Mouse (Mus musculus) right cerebral cortex, postnatal 14 days (tissue): ENCODE data around the gene Ptch2.

Experiments used
- DNase-seq: peaks from one replicate; pipeline ENCODE4 v3.0.0; 2022

The Ptch2 gene

DNA sequence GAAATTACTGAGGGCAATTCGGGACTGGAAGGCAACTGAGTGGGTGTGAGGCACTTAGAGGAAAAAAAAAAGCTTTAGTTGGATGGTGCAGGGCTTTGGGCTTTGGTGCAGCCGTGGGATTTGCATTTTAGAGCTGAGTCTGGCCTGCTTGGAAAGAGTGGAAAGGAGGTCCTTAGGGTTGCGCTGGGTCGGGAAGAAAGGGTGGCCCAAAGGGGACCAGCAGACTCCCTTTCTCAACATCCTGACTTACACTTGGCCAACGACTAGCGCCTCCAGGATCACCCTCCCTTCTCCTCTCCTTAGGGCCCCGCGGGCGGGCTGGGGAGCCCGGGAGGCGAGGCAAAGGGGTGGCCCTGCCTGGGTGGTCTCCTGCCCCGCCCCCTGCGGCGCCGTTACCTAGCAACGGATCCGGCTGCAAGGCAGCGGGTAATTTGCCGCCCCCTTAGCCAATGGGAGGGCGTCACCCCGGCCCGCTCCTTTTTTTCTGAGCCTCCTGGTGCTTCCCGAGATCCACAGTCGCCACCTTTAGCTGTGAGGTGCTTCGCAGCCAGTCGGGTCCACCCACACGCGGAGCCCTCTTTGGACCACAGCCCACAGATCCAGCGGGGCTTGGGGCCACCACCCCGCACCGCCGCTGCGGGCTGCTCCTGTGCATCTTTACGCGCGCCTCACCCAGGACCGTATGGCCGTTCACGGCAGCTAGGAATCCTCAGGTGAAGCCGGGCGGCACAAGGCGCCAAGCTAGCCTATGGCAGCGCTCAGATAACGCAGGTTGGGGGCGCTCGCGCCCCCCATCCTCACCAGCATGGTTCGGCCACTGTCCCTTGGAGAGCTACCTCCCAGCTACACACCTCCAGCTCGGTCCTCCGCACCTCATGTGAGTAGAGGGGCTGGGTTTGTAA is at the start of gene Ptch2:
Gene Ptch2 (plus strand): TSS at position 525 of the 902 bp plus-strand sequence.
- peak; percentile 67 for DNase-seq

DNA sequence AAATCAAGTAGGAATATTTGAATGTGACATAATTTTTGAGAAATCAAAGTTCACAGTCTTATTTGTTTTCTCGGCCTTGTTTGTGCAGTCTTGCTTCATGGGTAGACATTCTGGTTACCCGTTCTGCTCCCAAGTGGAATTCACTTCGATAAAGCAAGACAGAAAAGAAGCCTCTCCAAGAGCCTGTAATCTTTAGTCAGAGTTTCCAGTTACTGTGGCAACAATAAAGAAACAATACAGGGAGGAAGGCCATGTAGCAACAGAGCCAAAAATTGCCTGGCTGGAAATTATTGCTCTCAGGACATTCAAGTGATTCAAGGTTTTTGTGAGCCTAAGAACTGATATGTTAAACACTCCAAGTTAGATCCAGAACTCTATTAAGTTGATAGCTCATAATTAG is 47.0 kb upstream of the Ptch2 start:
- DNase-seq: no peak

DNA sequence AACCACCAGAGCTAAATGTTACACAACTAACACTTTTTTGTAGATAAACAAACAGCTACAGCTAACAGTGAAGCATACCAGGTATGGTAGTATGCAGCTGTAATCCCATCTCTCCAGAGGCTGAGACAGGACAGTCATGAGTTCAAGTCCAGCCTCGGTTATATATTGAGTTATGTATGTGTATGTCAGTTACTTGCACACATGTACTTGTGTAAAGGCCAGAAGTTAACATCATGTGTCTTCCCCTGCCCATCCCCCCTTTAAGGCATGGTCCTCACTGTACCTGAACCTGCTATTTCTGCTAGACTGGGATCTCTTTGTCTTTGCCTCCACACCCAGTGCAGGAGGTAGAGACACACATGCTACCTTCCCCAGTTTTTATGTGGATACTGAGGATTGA is 46.4 kb upstream of the Ptch2 start:
- DNase-seq: no peak

DNA sequence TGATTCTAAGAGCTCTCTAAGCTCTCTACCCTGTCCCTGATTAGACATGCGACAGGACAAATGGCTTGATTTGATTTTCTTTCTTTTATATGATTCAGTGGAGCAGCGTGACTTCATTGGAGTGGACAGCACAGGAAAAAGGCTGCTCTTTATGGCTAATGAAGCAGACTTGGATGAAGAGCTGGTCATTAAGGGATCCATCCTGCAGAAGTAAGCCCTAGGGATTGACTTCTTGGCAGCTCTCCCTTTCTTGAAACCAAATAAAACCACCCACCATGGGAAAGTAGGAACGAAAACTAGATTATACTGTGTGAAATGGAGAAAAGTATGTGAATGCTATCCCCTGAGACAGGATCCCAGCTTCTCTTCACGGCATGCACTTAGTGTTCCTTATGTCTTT is 43.2 kb upstream of the Ptch2 start:
- no peak for DNase-seq

DNA sequence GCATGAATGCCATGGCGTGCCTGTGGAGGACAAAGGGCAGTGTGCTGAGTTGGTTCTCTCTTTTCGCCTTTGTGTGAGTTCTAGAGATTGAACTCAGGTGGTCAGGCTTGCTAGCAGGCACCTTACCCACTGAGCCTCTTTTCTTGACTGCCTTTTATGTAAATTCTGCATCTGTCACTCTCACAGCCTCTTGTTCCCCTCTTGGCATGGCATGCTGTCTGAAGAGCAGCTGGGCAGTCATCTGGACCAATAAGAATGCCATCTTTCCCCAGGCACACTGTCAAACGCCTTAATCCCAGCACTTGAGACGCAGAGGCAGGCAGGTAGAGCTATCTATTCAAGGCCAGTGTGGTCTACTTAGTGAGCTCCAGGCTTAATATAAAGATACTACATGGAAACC is 41.9 kb upstream of the Ptch2 start:
- no peak for DNase-seq

DNA sequence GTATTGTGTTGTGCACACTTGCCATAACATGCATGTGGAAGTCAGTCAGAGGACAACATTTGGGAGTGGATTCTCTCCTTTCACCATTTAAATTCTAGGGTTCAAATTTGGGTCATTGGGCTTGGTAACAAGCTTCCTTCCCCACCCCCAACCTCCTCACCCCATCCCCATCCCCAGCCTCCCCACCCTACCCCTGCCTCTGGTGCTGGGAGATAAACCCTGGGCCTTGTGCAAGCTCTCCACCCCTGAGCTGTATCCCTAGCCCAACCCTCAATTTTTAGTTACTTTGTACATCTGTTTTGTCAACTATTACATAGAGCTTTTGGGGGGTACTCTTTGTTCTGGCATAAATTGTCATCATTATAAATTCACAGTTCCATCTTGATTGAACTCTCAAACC is 39.8 kb upstream of the Ptch2 start:
- no peak for DNase-seq

DNA sequence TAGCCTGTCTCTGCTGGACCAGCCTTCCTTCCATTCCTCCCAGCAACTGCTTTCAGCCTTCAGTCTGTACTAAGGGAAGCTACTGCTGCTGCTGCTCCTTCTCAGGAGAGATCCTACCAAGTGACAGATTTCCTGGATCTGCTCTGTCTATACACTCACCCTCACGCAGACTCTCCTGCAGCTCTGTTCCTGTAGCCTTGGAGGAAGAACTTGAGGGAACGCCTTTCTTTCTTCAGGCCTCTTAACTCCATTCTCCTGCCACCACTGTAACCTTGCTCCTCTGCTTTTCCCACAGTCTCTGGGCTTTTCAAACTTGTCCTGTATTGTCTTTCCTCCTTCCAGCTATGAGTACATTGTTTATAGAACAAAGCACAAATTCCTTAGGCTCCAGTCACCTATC is 39.4 kb upstream of the Ptch2 start:
- DNase-seq: no peak

DNA sequence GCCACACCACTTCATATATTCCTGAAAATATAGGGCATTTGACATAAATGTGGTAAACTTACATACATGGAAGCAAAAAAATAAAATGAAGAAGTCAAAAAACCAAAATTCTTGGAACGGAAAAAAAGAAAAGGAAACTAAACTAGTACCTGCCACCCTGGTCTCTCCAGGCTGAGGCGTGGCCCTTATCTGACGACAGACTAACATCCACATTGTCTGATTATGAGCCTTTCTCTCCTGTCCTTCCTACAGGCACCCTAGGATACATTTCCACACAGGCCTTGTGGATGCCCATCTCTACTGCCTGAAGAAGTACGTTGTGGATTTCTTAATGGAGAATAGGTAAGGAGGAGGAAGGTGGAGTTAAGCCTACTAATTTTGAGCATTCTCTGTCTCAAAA is 37.4 kb upstream of the Ptch2 start:
- DNase-seq: no peak

DNA sequence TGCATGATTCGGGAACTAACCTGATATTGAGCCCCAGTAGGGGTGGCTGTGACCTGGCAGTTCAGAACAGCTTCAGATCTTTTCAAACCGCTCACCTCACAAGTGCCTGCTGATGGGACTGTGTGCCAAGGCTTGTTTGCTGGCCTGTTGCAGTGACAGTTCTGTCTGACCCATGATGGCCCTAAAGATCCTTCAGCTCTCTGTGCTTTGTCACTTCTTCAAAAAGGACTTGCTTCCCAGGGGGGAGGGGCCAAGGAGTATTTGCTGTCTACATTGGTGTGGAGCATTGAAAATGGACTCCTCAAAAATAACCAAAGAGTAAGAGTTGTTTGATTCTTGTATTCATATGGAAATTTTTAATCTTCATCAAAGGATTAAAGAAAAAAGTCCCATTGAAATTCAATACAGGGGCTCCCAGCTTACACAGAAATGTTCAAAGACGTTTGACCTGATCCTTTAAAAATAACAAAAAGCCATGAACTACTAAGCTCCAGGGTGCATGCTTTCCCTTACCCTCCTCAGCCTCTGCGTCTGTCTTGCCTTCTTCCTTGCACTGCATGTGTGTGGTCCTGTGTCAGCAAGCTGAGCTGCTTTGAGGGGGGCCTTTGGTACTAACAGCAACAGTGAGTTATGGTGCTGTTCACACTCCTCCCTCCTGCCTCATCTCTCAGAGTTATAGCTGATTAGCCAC is 33.0 kb upstream of the Ptch2 start:
- DNase-seq: no peak

DNA sequence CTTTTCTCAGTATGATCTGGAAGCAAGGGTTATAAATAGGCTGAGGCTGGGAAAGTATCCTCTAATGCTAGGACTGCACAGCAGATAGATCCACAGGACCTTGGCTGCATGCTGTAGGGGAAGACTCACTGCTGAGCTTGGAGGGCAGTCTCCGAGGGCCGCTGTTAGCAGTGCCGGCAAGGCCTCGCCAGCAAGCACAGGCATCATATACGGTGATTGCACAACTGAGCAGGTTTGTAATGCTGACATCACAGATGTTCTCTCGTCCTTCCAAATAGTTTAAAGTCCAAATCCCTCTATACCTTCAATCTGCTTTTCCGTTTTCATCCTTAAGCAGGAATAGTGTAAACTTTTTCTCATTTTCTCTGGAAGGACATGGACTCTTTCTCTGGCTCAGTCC is 27.8 kb upstream of the Ptch2 start:
- DNase-seq: no peak

DNA sequence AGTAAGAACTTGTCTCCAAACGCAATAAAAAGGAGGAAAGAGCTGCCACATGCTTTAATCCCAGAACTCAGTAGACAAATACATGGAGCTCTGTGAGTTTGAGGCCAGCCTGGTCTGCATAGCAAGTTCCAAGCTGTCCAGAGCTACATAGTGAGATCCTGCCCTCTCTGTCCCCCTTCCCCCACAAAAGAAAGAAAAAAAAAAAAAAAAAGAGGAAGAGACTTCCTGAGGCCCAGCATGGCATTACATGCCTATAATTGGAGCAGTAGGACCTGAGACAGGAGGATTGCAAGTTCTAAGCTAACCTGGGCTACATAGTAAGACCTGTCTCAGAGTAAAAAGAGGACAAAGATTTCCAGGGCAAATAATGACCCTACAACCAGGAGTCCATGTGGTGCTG is 26.2 kb upstream of the Ptch2 start:
- no peak for DNase-seq

DNA sequence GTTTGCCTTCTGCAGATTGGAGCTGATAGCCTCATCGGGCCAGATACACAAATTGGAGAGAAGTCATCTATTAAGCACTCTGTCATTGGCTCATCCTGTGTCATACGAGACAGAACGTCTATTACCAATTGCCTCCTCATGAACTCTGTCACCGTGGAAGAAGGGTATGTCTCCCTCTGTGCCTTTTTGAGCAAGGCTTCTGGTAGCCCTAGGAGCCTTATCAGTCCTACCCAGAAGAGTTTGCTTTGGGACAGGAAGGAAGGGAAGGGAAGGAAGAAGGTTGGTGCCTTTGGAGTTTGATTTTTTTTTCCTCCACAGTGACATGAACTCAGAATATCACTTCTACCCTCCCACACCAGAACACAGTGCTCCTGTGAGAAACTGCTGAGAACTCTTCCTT is 25.3 kb upstream of the Ptch2 start:
- no peak for DNase-seq

DNA sequence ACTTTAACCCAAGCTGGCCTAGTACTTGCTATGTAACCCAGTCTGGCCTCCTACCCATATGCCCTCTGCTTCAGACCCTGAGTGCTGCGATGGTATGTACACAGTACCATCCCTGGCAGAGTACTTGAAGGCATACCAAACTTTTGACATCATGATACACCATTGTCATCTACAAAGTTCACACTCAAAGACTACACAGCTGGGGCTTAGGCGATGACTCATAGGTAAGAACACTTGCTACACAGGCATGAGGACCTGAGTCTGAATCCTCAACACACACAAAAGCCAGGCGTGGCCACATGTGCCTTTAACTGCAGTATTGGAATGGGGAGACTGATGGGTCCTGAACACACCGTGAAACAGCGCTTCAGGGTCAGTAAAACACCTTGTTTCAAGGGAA is 24.7 kb upstream of the Ptch2 start:
- no peak for DNase-seq

DNA sequence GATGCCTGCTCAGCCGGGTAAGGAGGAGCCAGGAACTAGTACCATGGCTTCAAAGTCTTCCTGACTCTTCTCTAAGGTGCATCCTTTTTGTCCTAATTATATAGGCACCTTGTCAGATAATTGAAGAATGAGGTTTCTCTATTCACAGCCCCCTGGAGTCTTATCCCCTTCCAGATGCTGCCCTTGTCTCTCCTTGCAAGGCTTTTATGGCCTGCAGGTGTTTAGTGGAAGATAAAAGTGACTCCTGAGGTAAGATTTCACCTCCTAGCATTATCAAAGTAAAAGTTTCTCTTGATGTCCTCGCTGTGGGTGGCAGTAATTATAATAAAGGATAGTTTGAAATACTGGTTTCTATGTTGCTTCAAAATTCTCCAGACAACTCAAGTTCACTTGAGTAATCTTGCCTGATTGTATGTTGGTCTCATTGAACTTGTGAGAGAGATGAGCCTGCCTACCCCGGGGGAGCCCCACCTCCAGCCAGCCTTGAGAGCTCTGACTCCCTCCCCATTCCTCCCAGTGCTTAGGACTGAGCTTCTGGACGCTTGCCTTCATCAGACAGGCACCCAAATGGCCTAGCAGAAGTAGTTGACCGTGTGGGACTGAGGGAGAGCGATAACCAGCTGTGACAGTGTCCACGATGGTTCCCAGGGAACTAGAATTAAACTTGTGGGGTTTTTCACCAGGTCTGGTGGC is 7.8 kb upstream of the Ptch2 start:
- DNase-seq: no peak

DNA sequence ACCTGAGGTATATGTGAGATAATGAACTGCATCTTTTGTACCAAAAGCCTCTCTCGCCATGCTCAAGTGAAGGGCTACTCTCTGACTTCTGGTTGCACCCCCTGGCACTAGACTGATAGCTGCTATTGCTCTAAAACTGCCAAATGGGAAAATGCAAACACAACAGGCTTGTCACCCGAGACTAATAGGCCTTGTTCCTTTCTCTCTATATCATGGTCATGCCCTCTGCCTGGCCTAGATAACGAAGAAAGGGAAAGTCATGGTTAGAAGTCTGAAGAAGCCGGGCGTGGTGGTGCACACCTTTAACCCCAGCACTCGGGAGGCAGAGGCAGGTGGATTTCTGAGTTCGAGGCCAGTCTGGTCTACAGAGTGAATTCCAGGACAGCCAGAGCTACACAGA is 5.3 kb upstream of the Ptch2 start:
- no peak for DNase-seq

DNA sequence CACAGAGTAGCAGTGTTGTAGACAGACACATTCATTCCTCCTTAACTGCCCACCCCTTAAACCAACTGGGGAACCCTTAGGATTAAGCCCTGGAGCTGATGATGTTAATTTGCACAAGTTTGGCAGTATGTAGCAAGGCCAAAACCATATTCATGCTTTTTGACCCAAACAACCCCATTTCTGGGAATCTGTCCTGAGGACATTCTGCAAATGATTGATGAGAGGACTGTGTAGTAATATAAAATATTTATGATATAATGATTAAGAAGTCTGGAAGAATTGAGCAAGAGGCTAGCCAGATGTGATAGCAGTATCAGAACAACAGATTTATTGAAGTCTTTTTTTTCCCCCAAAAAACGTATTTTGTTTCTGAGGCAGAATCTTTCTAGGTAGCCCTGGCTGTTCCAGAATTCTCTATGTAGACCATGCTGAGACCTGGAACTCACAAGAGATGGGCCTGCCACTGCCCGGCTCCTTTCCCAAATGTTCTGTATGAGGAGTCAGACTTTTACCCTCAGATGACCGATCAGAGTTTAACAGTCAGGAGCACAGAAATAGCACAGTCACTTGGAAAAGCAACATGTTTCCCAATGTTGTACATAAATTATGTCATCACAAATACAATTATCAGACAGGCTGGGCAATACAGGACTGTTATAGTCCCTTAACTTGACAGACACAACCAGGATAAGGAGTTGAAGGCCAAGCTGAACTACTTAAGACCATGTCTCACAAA is 1.1 kb upstream of the Ptch2 start:
- DNase-seq: no peak

DNA sequence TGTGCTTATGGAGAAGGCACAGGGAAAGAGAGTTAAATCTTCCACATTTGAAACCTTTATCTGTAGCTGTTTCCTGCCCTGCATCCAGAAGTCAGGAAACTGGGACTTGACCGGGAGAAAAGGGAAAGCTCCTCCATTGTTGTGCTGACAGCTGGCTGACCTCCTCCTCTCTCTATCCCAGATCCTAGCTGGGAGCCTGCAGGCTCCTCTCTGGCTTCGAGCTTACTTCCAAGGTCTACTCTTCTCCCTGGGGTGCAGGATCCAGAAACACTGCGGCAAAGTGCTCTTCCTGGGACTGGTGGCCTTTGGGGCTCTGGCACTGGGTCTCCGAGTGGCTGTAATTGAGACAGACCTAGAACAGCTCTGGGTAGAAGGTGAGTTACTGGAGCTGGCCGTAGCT is 791 bp downstream of the Ptch2 start:
- DNase-seq: no peak

DNA sequence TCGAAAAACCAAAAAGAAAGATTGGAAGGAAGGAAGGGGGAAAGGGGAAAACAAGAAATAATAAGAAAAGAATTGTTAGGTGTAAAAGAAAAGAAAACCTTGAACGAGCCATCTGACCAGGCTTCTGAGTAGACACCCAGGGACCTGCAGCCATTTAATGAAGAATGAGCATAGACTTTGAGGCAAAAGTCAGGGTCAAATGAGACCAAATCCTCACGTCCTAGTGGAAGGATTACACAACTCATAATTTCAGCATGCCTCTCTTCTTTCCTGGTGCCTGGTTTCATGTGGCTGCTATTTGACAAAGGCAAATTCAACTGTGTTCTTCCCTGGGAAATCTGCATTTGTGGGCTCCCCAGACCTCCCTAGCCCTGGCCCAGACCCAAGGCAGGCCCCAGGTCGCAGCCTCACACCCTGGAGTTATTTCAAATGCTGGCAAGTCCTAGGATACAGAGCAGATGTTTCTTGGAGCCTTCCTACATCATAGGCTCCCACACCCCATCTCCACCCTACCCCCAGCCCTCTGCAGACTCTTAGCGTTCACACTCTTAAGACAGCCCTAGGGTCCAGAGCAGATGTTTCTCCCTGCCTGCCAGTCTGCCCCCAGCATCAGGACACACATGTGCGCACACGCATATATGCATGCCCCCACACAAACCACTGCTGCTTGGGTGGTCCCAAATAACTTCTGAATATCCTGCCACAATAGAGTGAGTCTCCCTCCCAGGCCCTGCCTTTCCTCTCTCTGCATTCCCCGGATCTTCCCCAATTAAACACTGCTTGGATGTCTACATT is 2.3 kb downstream of the Ptch2 start:
- no peak for DNase-seq

DNA sequence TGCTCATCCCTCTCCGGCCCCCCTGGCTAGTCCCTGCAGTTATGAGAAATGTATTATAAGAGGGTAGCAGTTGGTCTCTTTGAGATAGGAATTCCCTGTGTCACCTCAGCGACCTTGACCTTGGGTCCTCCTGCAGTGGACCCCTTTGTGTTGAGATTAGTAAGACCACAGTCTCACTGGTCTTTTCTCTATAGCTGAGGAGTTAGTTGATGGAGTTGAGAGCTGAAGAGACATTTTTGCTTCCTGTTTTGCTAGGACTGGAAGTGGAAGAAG is 2.8 kb downstream of the Ptch2 start:
- DNase-seq: no peak

DNA sequence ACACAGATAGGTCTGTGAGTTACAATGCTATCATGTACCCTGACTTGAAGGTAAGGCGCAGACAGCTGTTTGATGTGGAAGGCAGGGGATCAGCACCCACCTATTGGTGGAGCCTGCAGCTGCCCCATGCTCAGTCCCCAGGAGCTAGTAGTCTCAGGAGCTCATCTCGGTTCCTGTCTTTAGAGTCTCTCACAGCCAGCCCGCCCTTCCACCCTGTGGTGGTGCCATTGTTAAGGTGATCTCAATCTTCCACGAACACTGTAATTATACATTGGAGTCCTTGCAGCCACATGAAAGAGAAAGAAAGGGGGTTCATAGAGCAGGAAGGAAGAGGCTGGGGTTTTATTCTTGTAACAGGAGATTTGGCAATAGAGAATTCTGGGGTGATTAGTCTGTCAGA is 4.2 kb downstream of the Ptch2 start:
- DNase-seq: no peak

DNA sequence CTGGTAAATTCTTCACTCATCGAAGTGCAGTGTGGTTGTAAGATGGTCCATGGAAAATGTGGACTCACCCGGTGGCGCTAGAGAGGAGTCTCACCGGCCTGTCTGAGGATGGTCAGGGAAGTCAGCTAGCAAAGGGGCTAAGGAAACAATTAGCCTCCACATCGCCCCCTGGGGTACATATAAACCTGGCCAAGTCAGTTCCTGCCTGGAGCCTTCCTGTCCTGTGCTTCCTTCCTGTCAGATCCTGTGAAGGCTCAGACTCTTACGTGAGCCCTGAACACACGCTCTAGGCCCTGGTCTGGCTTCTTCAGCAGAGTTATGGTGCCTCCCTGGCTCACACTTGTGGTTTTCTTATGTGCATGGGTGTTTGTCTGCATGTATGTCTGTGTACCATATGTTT is 5.3 kb downstream of the Ptch2 start:
- no peak for DNase-seq

DNA sequence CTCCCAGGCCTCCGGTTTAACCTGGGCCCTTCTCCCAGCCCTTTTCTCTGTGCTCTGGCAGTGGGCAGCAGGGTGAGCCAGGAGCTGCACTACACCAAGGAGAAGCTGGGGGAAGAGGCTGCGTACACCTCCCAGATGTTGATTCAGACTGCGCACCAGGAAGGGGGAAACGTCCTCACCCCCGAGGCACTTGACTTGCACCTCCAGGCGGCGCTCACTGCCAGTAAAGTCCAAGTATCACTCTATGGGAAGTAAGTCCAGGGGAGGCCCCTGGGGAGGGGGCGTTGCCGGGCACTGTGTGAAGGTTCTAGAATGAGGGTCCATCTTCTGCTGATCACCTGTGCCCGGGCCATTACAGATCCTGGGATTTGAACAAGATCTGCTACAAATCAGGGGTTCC is 8.8 kb downstream of the Ptch2 start:
- DNase-seq: no peak

DNA sequence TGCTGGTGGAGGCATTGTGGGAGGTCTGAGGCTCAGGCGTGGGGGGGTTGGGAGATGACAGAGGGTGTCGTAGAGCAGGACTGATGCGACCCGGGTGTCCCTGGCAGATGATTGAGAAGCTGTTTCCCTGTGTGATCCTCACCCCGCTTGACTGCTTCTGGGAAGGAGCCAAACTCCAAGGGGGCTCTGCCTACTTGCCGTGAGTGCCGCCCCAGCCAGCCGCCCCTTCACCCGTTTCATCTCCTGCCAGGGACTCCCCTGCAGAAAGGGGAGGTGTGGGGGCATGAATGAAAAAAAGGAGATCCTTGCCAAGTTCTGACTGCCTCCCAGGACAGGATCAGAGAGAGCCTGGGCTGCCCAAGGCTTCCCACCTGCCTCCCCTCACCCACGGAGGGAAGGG is 9.3 kb downstream of the Ptch2 start:
- no peak for DNase-seq
